Mouse (Mus musculus): ENCODE results near the gene Acadm.

Gene Acadm

GRCm38 (mm10) chr3:153902595-153902994, 41.8 kb downstream of the Acadm start:
- no peak for DNase-seq (ENCODE audit: low spot score)

GRCm38 (mm10) chr3:153901904-153902303, 42.5 kb downstream of the Acadm start:
- DNase-seq (ENCODE audit: low spot score) = no peak

GRCm38 (mm10) chr3:153897216-153897615, 47.2 kb downstream of the Acadm start:
- DNase-seq (ENCODE audit: low spot score) = no peak

- DNase-seq (ENCODE audit: low spot score) = no peak
Measured at GRCm38 (mm10) chr3:153895454-153895853, 49.0 kb downstream of the Acadm start.

- DNase-seq (ENCODE audit: low spot score) = no peak
Measured at GRCm38 (mm10) chr3:153889188-153889781, 55.1 kb downstream of the Acadm start.

GRCm38 (mm10) chr3:153888141-153888540, 56.3 kb downstream of the Acadm start:
- DNase-seq (ENCODE audit: low spot score) = no peak

- no peak for DNase-seq (ENCODE audit: low spot score)
Measured at GRCm38 (mm10) chr3:153886296-153886695, 58.1 kb downstream of the Acadm start.
